Mouse (Mus musculus): Measurements from ENCODE around the gene P3h1.

The P3h1 gene

DNA sequence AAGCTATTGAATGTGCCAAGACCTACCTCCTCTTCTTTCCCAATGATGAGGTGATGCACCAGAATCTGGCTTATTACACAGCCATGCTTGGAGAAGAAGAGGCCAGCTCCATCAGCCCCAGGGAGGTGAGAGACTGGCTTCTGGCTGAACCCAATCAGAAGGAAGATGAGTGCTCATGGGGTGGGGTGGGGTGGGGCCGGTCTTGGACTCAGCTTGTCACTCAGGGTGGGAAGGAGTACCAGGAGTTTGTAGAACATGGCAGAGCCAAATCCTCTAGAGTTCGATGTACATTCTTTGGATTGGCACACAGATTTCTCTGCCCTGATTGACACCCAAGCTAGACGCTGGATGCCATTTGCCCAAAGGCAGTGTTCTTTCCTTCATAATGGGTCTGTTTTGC, 5.9 kb downstream of the P3h1 start:
- no peak for DNase-seq (ENCODE audit: low read depth, low spot score)

DNA sequence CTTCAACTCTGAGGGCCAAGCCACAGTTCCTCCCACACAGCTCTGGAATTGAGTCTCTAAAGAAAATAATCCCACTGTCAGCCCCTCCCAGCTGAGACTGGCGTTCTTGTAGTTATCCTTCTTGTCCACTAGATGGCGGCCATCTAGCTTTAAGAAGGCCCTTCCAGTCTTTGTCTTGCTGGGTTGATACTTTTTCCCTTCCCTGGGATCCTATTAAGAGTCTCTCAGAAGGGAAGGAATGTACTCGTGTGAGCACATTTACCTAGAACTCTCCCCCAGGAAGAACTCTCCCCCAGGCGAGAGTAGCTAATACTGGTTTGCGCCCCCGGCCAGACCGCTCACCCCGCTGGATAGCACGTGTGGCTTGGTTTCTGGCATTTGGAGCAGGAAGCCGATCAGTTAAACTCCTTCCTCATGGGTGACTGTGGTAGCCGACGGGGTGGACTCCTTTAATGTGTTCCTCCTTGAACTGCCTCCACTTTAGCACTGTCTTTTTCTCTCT, 6.5 kb downstream of the P3h1 start:
- peak; percentile 70 for DNase-seq (ENCODE audit: low read depth, low spot score)

DNA sequence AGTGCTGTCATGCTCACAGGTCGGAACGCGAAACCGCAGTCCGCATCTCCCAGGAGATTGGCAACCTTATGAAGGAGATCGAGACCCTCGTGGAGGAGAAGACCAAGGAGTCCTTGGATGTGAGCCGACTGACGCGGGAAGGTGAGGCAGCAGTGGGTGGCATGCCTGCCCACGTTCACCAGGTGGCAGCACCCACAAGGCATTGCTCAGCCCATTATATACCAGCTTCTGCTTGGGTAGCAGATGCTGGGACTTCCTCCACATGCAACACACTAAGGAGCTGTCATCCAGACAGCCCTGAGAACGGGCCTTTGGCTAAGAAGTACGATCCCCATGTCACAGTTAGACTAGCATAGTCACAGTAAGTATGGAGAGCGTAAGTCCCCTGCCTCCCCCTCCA, 8.9 kb downstream of the P3h1 start:
- peak; percentile 27 for DNase-seq (ENCODE audit: low read depth, low spot score)

GRCm38 (mm10) chr4:119242571-119242970, 9.9 kb downstream of the P3h1 start:
- no peak for DNase-seq (ENCODE audit: low read depth, low spot score)

GRCm38 (mm10) chr4:119244468-119245240, 11.9 kb downstream of the P3h1 start:
- no peak for DNase-seq (ENCODE audit: low read depth, low spot score)

DNA sequence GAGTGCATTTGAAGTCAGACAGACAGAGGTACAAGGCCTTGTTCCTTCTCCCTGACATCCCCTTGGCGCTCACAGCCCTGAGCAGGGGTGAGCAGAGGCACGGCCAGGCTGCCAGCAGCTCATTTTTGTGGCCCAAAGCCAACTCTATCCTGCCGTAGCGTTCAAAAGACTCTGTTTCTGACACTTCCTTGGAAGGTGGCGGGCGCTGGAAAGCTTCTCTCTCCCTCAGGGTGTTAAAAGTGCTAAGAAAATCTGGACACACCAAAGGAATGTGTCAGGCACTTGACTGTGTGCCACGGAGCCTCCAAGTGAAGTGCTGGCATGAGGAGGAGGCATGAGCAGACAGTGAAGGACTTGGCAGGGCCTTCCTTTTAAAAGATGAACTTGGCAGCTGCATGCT, 12.8 kb downstream of the P3h1 start:
- no peak for DNase-seq (ENCODE audit: low read depth, low spot score)

DNA sequence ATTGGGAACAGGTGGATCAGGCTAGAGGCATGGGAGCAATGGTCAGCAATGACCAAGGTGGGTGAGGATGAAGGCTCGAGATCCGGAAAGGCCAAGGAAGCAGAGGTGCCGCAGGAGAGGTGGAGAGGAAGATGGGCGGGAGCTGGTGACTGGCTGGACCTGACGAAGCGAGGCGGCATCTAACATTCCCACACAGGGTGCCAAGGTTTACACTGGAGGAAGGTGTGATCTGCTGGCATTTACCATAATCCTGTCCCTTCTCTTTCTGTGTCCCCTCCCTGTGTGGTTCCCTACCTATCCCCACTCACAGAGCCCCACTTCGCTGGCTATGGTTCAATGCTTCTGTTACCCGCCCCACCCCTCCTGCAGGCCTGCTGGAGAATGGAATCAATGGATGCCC, 13.2 kb downstream of the P3h1 start:
- no peak for DNase-seq (ENCODE audit: low read depth, low spot score)

DNA sequence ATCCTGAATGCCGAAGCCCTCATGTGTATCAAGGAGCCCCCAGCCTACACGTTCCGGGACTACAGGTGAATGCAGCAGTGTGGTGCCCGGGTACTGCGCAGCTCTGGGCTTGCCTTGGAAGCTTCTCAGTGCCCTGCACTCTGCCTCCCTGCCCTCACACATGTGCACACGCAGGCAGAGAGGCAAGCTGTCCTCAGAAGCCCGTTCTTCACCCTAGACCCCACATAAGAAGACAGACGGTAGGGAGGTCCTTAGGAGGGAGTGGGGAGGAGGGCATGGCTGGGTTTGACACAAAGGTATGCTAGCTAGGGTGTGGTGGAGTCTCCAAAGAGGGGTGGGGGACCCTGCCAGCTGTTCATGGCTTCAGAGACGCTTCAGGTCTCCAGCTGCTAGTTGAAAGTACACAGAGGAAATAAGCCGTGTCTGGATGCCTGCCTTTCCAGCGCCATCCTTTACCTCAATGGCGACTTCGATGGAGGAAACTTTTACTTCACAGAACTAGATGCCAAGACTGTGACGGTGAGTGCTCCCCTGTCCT, 14.0 kb downstream of the P3h1 start:
- no peak for DNase-seq (ENCODE audit: low read depth, low spot score)

GRCm38 (mm10) chr4:119247462-119248235, 14.9 kb downstream of the P3h1 start:
- peak; percentile 58 for DNase-seq (ENCODE audit: low read depth, low spot score)

DNA sequence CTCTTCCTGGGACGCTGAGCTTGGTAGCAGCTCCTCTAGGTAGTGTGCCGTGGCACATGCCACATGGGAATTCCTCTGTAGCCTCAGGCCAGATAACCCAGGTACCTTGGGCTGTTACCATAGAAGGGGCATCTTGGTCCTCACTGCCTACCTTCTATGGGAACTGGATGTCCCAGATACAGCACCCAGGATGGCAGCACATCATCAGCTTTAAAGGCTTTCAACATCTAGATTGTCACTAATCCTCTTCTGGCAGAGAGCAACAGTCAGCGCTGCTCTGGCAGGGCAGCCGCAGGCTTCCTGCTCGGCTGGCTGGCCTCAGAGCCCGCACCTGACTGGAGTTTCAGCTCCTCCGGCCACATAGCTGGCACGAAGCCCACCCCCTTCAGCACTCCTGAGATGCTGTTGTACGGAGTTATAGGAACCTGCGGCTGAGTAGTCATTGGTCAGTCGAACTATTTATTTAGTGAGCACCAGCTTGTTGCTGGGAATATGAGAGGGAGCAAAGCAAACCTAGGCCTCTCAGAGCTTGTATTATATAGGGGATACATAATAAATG, 15.8 kb downstream of the P3h1 start:
- no peak for DNase-seq (ENCODE audit: low read depth, low spot score)

- no peak for DNase-seq (ENCODE audit: low read depth, low spot score)
Measured at GRCm38 (mm10) chr4:119252025-119252808, 19.5 kb downstream of the P3h1 start.

- DNase-seq (ENCODE audit: low read depth, low spot score), result no peak
Measured at GRCm38 (mm10) chr4:119254012-119254618, 21.4 kb downstream of the P3h1 start.

- DNase-seq (ENCODE audit: low read depth, low spot score), result no peak
Measured at GRCm38 (mm10) chr4:119255351-119255750, 22.6 kb downstream of the P3h1 start, which contains the start of gene Cldn19. Gene Cldn19, plus strand, starts transcription at chr4:119255414.

DNA sequence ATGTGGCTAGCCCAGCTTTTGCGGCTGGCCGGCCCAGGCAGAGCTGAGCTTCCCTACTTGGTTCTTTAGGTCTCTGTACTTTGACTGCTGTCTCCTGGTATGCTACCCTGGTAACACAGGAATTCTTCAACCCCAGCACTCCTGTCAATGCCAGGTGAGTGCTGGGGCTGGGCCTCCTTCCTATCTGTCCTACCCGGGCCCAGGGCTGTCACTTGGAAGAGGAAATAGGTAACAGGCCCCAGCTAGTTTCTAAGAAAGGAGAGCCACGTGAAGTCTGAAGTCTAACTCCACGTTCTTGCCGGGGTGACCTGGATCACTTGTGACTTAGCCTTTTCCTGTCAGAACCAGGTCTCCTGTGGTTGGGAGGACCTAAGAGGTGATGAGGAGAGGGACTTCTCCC, 24.4 kb downstream of the P3h1 start:
- no peak for DNase-seq (ENCODE audit: low read depth, low spot score)

DNA sequence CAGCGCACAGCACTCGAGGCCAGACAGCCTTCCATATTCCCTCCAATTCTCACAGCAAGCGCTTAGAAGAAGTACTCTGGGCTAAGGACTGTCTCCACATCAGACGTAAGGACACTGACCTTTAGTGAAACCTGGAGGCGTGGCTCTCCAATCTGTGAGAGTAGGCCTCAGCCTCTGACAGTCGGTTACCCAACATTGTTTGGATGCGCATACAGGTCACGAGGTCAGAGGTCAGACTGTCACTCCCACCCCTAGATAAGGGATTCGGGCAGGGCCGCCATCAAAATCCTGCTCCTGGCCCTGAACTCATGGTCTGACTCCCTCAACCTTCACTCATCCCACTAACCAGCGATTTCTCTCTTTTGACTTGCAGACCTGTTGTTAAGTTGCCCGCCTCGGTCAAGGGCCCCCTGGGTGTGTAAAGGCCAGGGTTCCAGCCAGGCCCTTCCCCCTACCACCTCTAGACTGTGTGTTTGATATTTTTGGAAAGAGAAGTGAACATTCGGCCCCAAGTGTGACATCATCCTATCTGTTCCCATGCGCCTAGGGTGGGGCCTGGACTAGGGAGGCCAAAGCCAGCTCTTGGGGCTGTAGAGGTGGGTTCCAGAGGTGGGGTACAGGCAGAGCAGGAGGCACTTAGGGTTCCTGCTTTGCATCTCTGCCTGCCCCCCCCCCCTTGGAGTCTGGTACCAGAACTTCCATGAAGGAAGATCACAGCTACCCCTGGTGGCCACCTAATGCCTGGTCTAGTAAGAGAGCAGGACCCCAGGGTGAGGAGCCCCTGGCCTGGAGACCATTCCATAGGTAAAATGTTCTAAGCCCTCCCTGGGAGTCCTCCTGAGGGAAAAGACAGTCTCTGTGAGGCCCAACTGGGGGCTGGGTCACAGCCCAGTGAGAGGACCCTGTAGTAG, 26.9 kb downstream of the P3h1 start:
- DNase-seq (ENCODE audit: low read depth, low spot score), result no peak

DNA sequence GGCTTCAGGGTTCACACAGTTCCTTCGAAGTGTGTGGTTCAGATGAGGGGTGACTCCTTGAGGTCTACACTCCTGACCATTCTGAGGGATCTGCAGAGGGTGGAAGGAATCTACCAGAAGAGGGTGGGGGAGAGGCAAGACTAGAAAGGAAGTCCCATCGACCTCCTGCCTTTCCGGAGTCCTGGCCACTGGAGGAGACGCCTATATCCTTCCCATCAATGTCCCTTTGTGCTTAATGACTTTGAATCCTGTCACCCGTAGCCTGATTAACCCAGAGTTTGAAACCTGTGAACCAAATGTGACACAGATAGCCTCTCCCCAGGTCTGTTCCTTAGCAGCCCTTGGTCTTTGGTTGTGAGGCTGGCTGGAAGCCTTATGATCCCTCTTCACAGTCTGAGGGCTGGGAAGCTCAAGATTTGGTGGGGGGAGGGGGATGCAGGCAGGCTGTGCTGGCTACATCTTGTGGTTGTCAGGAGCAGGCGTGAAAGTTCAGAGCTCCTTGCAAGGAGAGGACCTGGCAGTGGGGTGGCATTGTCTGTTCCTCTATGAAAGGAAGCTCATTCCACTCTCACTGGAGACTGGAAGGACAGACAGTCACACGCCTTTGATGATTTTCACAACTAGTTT, 28.5 kb downstream of the P3h1 start:
- no peak for DNase-seq (ENCODE audit: low read depth, low spot score)

DNA sequence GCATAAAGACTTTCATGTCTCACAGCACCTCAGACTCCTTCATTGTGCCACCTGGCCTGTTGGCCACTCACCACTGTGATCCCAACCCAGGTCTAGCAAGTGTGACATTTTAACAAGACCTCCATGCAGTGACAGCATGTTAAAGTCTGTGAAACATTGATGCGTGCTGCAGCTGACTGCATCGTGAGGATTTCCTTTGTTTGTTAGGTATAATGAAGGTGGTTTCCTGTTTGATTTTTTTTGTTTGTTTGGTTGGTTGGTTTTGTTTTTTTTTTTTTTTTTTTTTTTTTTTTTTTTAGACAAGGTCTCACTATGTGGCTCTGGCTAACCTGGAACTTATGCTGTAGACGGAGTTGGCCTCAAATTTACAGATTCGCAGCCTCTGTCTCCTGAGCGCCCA, 29.8 kb downstream of the P3h1 start:
- DNase-seq (ENCODE audit: low read depth, low spot score), result no peak

DNA sequence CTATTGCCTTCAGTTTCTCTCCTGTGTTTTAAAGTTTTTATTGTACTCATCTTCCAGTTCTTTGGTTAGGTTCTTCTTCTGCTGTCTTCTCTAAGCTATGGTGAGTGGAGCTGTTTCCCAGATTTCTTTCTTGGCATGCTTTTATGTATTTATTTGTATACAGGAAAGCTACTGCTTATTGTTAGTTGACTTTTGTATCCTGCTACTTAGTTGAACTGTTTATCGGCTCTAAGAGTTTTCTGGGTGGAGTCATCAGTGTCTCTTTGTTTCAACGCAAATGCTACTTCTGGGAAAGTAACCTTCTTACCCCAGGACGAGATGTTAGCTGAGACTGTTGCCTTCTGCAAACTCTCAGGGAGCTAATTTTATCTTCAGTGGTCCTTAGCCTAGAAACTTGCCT, 30.7 kb downstream of the P3h1 start:
- no peak for DNase-seq (ENCODE audit: low read depth, low spot score)

DNA sequence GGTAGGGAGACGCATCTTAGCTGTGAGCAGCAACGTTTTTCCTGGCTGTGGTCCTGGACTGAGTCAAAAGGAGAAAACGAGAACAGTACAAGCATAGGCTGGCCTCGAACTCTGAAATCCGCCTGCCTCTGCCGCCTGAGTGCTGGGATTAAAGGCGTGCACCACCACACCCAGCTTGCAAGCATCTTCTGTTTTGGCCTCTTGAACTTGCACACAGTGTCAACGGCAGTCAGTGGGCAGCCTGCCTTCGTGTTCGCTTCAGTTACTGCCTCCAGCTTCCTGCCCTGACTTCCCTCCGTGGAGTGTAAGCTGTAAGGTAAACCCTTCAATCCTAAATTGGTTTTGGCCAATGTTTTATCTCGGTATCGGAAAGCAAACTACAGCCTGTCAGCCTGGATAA, 33.9 kb downstream of the P3h1 start:
- DNase-seq (ENCODE audit: low read depth, low spot score), result no peak

DNA sequence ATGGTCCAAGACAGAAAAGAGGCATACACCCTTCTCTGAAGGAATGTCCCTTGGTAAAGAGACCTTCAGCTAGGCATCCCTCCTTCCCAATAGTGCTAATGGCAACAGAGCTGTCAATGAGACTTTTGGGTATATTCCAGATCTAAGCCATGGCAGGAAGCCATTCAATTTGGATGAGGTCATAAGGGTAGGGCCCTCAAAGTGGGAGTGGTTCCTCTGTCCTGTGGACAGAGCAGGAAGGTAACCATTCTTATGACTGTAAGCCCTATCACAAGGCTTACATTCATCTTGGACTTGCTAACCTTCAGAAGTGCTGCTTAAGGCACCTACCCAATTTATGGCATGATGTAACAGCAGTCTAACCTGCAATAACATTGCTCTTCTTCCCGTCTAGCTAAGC, 41.9 kb downstream of the P3h1 start:
- no peak for DNase-seq (ENCODE audit: low read depth, low spot score)

Measured in A20 (cell line).